Mouse (Mus musculus) heart, embryonic 11.5 days (tissue): ENCODE data around the gene Socs3. TPM values are rescaled to one million over a fixed set of nuclear protein-coding genes. Genes with fewer than 3 reads are reported as not detected.

Experiments
- ATAC-seq: fragments of 200-750 bp; cut with Nextera tagmentation; replicated peaks from 2 replicates; pipeline ENCODE4 v1.8.0; 2017; ENCODE audit warnings: moderate library complexity; ENCODE audit not compliant: insufficient number of reproducible peaks, low FRiP score, low TSS enrichment
- H3K27ac ChIP-seq: fragments of 300-500 bp; sonication (generic); 2 replicates; pipeline ENCODE4 v1.5.1; 2014; ENCODE audit warnings: mild to moderate bottlenecking, low read depth, low read length
- H3K27me3 ChIP-seq: fragments of 300-500 bp; sonication (generic); 2 replicates; pipeline ENCODE4 v1.6.1; 2014; ENCODE audit warnings: mild to moderate bottlenecking, low read length, mixed read lengths; ENCODE audit not compliant: control insufficient read depth, insufficient read depth
- H3K36me3 ChIP-seq: fragments of 300-500 bp; sonication (generic); 2 replicates; pipeline ENCODE4 v1.6.1; 2014; ENCODE audit warnings: mild to moderate bottlenecking, low read length, moderate library complexity, mixed read lengths; ENCODE audit not compliant: control insufficient read depth, insufficient read depth
- H3K4me1 ChIP-seq: fragments of 300-500 bp; sonication (generic); 2 replicates; pipeline ENCODE4 v1.6.1; 2014; ENCODE audit warnings: low read length; ENCODE audit not compliant: control insufficient read depth, insufficient read depth
- H3K4me2 ChIP-seq: fragments of 300-500 bp; sonication (generic); 2 replicates; pipeline ENCODE4 v1.6.1; 2014; ENCODE audit warnings: mild to moderate bottlenecking, moderate library complexity
- H3K4me3 ChIP-seq: fragments of 300-500 bp; sonication (generic); 2 replicates; pipeline ENCODE4 v1.5.1; 2014; ENCODE audit warnings: low read depth, low read length
- H3K9ac ChIP-seq: fragments of 300-500 bp; sonication (generic); 2 replicates; pipeline ENCODE4 v1.6.1; 2014; ENCODE audit warnings: mild to moderate bottlenecking, low read depth, low read length, moderate library complexity
- H3K9me3 ChIP-seq: fragments of 300-500 bp; sonication (generic); replicated peaks from 2 replicates; pipeline ENCODE4 v1.6.1; 2016; ENCODE audit warnings: low read length; ENCODE audit not compliant: control insufficient read depth
- WGBS: fragments of 180-500 bp; shearing (Covaris S2); extraction: QIAGEN DNeasy Blood & Tissue Kit; methylation state at CpG from one replicate; pipeline ENCODE4 v1.1.7; 2014; ENCODE audit not compliant: insufficient replicate concordance; 5-methylcytosine and 5-hydroxymethylcytosine counted together
- polyA plus RNA-seq: library from polyadenylated mRNA; unstranded; fragments of >200 nt; fragmentation: Nextera tagmentation; extraction: Ambion mirVana; gene quantifications from 2 replicates; pipeline ENCODE4 v1.2.1, GENCODE M21; 2014

Socs3 gene
- polyA plus RNA-seq, 1 experiment from 2014 or later: 3.6 TPM

- peaks cover 47% of the 10 kb centered on the region for H3K4me1 ChIP-seq
These were observed 1.9 kb upstream of the Socs3 start for GRCm38 (mm10) chr11:117971646-117972242.

GRCm38 (mm10) chr11:117971100-117971499 is 1.3 kb upstream of the Socs3 start:
- no peak for ATAC-seq
- no peaks in the 10 kb centered on the region for H3K9me3 ChIP-seq
- no peaks in the 10 kb centered on the region for H3K36me3 ChIP-seq
- no peak overlapping the region for H3K27ac ChIP-seq
- peaks cover 47% of the 10 kb centered on the region for H3K4me1 ChIP-seq
- no peak overlapping the region for H3K4me2 ChIP-seq
- 77% methylated on average over 6 of the region's 6 CpGs for WGBS
- H3K27me3 ChIP-seq: peaks cover 35% of the 10 kb centered on the region
- H3K9ac ChIP-seq: no peak overlapping the region
- H3K4me3 ChIP-seq: no peak overlapping the region

More at GRCm38 (mm10) chr11:117971646-117972242, 1.9 kb upstream of the Socs3 start:
- Histone ChIP-seq H3K4me2 (no peak overlapping the region), H3K27me3 (peaks cover 30% of the 10 kb centered on the region), H3K36me3 (no peaks in the 10 kb centered on the region), H3K9ac (no peak overlapping the region), H3K9me3 (no peaks in the 10 kb centered on the region), H3K4me3 (no peak overlapping the region), H3K27ac (no peak overlapping the region)
- no peak for ATAC-seq
- WGBS: 43% methylated on average over 2 of the region's 2 CpGs

- peak overlapping the region; percentile 73 for H3K4me3 ChIP-seq
- peak overlapping the region; percentile 74 for H3K9ac ChIP-seq
- H3K9me3 ChIP-seq: no peaks in the 10 kb centered on the region
- no peaks in the 10 kb centered on the region for H3K36me3 ChIP-seq
- H3K27me3 ChIP-seq: peaks cover 37% of the 10 kb centered on the region
- peak overlapping the region; percentile 93 for H3K27ac ChIP-seq
- ATAC-seq: peak; percentile 94
- H3K4me1 ChIP-seq: peaks cover 46% of the 10 kb centered on the region
- WGBS: under 1% methylated on average over 50 of the region's 65 CpGs
- H3K4me2 ChIP-seq: peak overlapping the region; percentile 98
These were observed 525 bp downstream of the Socs3 start for GRCm38 (mm10) chr11:117969100-117969944.

GRCm38 (mm10) chr11:117968716-117969099 is 1.1 kb downstream of the Socs3 start:
- H3K4me2 ChIP-seq: peak overlapping the region; percentile 98
- peaks cover 35% of the 10 kb centered on the region for H3K27me3 ChIP-seq
- H3K9me3 ChIP-seq: no peaks in the 10 kb centered on the region
- WGBS: under 1% methylated on average over 34 of the region's 34 CpGs
- H3K9ac ChIP-seq: peak overlapping the region; percentile 74
- peak; percentile 29 for ATAC-seq
- H3K36me3 ChIP-seq: no peaks in the 10 kb centered on the region
- H3K4me3 ChIP-seq: peak overlapping the region; percentile 73
- H3K4me1 ChIP-seq: peaks cover 46% of the 10 kb centered on the region
- H3K27ac ChIP-seq: peak overlapping the region; percentile 93

GRCm38 (mm10) chr11:117968016-117968671 is 1.7 kb downstream of the Socs3 start:
- Histone ChIP-seq H3K4me2 (peak overlapping the region; percentile 98), H3K9ac (peak overlapping the region; percentile 74), H3K9me3 (no peaks in the 10 kb centered on the region), H3K27ac (peak overlapping the region; percentile 93), H3K4me3 (peak overlapping the region; percentile 73), H3K27me3 (peaks cover 35% of the 10 kb centered on the region), H3K36me3 (no peaks in the 10 kb centered on the region), H3K4me1 (peaks cover 47% of the 10 kb centered on the region)
- WGBS: under 1% methylated on average over 60 of the region's 64 CpGs
- ATAC-seq: no peak

- no peak overlapping the region; the same call in 1 of the 2 replicates for H3K27ac ChIP-seq
- H3K4me2 ChIP-seq: peak overlapping the region; percentile 98
- WGBS: 6% methylated on average over 34 of the region's 34 CpGs
- H3K36me3 ChIP-seq: no peaks in the 10 kb centered on the region
- peaks cover 53% of the 10 kb centered on the region for H3K4me1 ChIP-seq
- no peak for ATAC-seq
- H3K27me3 ChIP-seq: peaks cover 33% of the 10 kb centered on the region
- H3K9ac ChIP-seq: peak overlapping the region; percentile 74
- H3K4me3 ChIP-seq: peak overlapping the region; percentile 73
- no peaks in the 10 kb centered on the region for H3K9me3 ChIP-seq
These were observed 2.4 kb downstream of the Socs3 start for GRCm38 (mm10) chr11:117967249-117968015.

GRCm38 (mm10) chr11:117966506-117967100 is 3.2 kb downstream of the Socs3 start:
- Histone ChIP-seq H3K36me3 (no peaks in the 10 kb centered on the region), H3K4me3 (peak overlapping the region; percentile 73; the same call in 1 of the 2 replicates), H3K4me1 (peaks cover 61% of the 10 kb centered on the region), H3K9ac (no peak overlapping the region), H3K4me2 (peak overlapping the region; percentile 98), H3K27me3 (peaks cover 33% of the 10 kb centered on the region), H3K27ac (no peak overlapping the region), H3K9me3 (no peaks in the 10 kb centered on the region)
- no peak for ATAC-seq
- 33% methylated on average over 7 of the region's 7 CpGs for WGBS
